Mouse (Mus musculus): ENCODE measurements around the gene Sall2. TPM values are rescaled to one million over a fixed set of nuclear protein-coding genes. Genes with fewer than 3 reads are reported as not detected.

The Sall2 gene
- polyA plus RNA-seq (2012; ENCODE audit: low replicate concordance) = 2.6 and 3.0 TPM in 2 replicates

GRCm38 (mm10) chr14:52327910-52328812 is at the start of gene Sall2:
Gene Sall2, minus strand, starts transcription at chr14:52328762.

GRCm38 (mm10) chr14:52356308-52356707 is 27.7 kb upstream of the Sall2 start, which contains the start of gene Olfr1513:
Gene Olfr1513, minus strand, starts transcription at chr14:52356408.

GRCm38 (mm10) chr14:52304644-52305271 is 23.8 kb downstream of the Sall2 start, which contains the start of gene Mettl3:
Gene Mettl3, minus strand, starts transcription at chr14:52305128.

GRCm38 (mm10) chr14:52278932-52279746 is 49.4 kb downstream of the Sall2 start, which contains the start of the genes Tox4 and Rab2b:
Gene Tox4, plus strand, starts transcription at chr14:52279146.
Gene Rab2b, minus strand, starts transcription at chr14:52279545.

Other genes with a start within 250 kb of the Sall2 start
- gene Hnrnpc, start 224.7 kb downstream of the Sall2 start, polyA plus RNA-seq (2012; ENCODE audit: low replicate concordance) = 12.0 and 24.1 TPM in 2 replicates
- 6.8 and 11.8 TPM in 2 replicates for gene Rpgrip1, start 218.1 kb downstream of the Sall2 start, polyA plus RNA-seq (2012; ENCODE audit: low replicate concordance)
- gene Supt16, start 131.3 kb downstream of the Sall2 start, polyA plus RNA-seq (2012; ENCODE audit: low replicate concordance) = 7.8 and 20.4 TPM in 2 replicates
- gene Chd8, start 71.0 kb downstream of the Sall2 start, polyA plus RNA-seq (2012; ENCODE audit: low replicate concordance) = 9.6 and 30.6 TPM in 2 replicates
- 24.0 and 40.0 TPM in 2 replicates for gene Tox4, start 49.6 kb downstream of the Sall2 start, polyA plus RNA-seq (2012; ENCODE audit: low replicate concordance)
- gene Rab2b, start 49.2 kb downstream of the Sall2 start, polyA plus RNA-seq (2012; ENCODE audit: low replicate concordance) = 0.48 and 1.7 TPM in 2 replicates
- gene Mettl3, start 23.6 kb downstream of the Sall2 start, polyA plus RNA-seq (2012; ENCODE audit: low replicate concordance) = 5.0 and 12.1 TPM in 2 replicates
- gene Olfr1513, start 27.6 kb upstream of the Sall2 start, polyA plus RNA-seq (2012; ENCODE audit: low replicate concordance) = not detected in 2 replicates
- gene Olfr1512, start 50.4 kb upstream of the Sall2 start, polyA plus RNA-seq (2012; ENCODE audit: low replicate concordance) = not detected in 2 replicates
- not detected in 2 replicates for gene Olfr1511, start 68.6 kb upstream of the Sall2 start, polyA plus RNA-seq (2012; ENCODE audit: low replicate concordance)
- not detected in 2 replicates for gene Olfr1510, start 85.6 kb upstream of the Sall2 start, polyA plus RNA-seq (2012; ENCODE audit: low replicate concordance)
- gene Olfr1509, start 114.2 kb upstream of the Sall2 start, polyA plus RNA-seq (2012; ENCODE audit: low replicate concordance) = not detected in 2 replicates
- not detected in 2 replicates for gene Olfr1508, start 138.7 kb upstream of the Sall2 start, polyA plus RNA-seq (2012; ENCODE audit: low replicate concordance)
- gene Olfr1507, start 167.0 kb upstream of the Sall2 start, polyA plus RNA-seq (2012; ENCODE audit: low replicate concordance) = not detected in 2 replicates

Data from hematopoietic multipotent progenitor cell, adult 10-12 weeks (in vitro differentiated cells).